Mouse (Mus musculus): ENCODE results near the gene Lmbr1l.
"Not testable (repeated sequence)": the region's sequence is repeated elsewhere in the genome, so short reads cannot be mapped to it uniquely, and the experiment has no call there.

Lmbr1l gene

GRCm38 (mm10) chr15:98934217-98934839 lies 16.3 kb upstream of the Lmbr1l start, which contains the start of gene Tuba1b:
Tuba1b (minus strand) TSS chr15:98934565.
- peak; percentile 93 for DNase-seq (ENCODE audit: low spot score)

GRCm38 (mm10) chr15:98933833-98934216 lies 15.8 kb upstream of the Lmbr1l start:
- DNase-seq (ENCODE audit: low spot score) = peak; percentile 95

DNA sequence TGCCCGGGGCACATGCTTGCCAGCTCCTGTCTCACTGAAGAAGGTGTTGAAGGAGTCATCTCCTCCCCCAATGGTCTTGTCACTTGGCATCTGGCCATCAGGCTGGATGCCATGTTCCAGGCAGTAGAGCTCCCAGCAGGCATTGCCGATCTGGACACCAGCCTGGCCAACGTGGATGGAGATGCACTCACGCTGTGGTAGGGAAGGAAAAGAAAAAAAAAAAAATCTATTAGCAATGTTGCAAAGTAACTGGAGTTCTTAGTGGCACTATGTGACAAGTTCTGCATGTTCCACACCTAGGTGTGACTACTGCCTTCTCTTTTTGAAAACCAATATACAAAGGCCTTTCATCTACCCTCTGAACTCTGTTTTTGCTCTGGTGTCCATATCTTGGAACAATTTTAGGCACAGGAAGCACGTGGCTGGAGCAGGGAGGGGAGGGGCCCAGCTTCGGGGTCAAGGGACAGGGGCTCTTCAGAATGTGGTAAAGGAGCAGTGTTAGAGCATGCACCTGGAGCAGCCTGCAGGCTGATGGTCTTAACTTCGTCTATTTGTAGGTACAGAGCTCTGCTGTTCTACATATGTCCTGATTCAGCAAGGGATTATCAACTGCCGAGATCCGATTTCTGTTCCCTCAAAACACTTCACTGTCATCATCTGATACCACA lies 15.1 kb upstream of the Lmbr1l start:
- not testable (repeated sequence) for DNase-seq (ENCODE audit: low spot score)

DNA sequence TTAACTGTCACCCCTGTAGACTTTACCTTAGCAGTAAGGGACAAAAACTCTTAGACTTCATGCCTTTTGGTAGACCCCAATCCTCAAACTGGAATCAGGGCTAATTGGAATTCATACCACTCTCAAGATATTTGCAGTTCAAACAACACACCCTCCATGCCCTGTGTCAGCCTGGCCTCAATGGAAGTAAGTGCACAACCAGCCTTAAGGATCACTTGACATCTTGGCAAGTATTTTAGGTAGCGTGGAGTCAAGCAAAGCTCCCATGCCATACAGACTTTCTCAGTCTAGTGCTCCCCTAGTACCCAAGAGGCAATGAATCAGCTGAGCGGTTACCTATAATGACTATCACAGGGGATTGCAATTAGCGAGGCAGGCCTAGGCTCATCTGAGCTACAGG lies 13.0 kb upstream of the Lmbr1l start:
- DNase-seq (ENCODE audit: low spot score) = peak; percentile 64

- no peak for DNase-seq (ENCODE audit: low spot score)
Measured at GRCm38 (mm10) chr15:98930017-98930734, 12.1 kb upstream of the Lmbr1l start.

DNA sequence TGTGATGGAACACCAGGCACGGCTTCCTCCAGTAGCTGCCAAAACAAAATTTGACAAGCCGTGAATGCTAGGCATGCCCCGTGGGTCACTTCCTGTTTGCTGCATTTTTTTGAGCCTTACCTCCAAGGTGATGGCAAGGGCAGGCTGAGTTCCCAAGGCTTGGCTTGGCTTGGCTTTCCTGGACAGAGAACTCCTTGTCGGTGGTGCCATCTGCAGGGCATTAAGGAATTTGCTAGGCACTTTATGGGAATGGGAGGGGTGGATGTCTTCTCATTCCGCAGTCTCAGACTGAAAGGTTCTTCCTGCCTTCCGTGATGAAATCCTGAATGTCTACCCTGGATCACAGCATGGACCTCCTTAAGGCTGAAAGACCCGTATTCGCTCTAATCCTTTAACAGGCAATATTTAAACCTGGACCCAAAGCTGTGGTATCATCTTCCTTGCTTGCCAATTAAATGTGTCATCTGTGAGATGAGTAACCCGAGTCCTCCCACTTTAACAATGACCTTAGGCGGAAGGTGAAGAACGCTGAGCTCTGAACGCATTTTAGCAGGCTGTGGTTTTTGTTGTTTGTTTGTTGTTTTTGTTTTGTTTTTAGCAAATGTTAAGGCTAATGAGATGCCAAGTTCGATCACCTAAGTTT lies 10.7 kb upstream of the Lmbr1l start:
- peak; percentile 87 for DNase-seq (ENCODE audit: low spot score)

DNA sequence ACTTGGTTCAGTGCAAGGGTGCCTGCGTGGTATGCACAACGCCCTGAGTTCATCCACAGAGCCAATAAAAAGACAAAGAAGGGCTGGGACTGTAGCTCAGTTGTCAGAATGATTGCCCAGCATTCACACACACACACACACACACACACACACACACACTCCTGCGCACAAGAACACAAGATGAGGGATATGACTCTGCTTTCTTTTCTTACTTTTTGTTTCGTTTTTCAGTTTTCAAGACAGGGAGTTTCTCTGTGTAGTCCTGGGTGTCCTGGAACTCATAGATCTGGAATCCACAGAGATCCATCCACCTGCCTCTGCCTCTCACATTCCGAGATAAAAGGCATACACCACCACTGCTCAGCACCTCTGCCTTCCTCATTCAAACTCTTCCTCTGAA lies 9.5 kb upstream of the Lmbr1l start:
- no peak for DNase-seq (ENCODE audit: low spot score)

GRCm38 (mm10) chr15:98924682-98925081 lies 6.7 kb upstream of the Lmbr1l start:
- DNase-seq (ENCODE audit: low spot score) = no peak

- DNase-seq (ENCODE audit: low spot score) = no peak
Measured at GRCm38 (mm10) chr15:98923031-98923537, 5.1 kb upstream of the Lmbr1l start.

DNA sequence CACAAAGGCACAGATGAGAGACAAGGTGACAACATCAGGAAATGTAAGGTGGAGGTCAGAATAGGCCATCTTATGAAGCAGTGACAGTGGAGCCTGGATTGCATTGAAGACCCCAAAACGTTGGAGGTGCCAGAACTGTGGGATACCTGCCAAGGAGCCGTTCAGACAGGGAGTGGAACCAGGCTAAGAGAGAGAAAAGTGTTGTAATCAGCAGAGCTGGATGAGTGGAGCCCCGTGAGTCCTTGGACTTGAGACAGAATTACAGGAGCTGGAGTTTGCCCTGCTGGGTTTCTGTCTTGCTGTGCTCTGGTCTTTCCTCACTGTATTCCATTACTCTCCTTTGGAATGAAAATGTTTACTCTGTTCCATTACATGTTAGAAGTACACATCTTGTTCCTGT lies 4.5 kb upstream of the Lmbr1l start:
- peak; percentile 21 for DNase-seq (ENCODE audit: low spot score)

DNA sequence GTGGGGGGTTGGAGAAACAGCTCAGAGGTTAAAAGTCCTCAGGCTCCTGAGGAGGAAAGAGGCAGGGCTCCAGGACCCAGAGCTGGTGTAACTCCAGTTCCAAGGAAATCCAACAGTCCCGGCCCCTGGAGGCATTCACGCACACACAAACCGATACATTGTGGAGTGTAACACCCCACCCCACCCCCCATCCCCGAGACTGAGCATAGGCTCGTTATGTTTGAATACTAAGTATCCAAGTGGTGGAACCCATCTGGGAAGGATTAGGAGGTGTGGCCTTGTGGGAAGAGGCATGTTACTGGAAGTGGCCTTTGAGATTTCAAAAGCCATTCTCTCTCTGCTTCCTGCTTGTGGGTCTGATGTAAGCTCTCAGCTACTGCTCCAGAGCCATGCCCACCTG lies 3.5 kb upstream of the Lmbr1l start:
- no peak for DNase-seq (ENCODE audit: low spot score)

GRCm38 (mm10) chr15:98918499-98918895 lies 466 bp upstream of the Lmbr1l start:
- DNase-seq (ENCODE audit: low spot score) = not testable (repeated sequence)

- no peak for DNase-seq (ENCODE audit: low spot score)
Measured at GRCm38 (mm10) chr15:98917091-98917490, 940 bp downstream of the Lmbr1l start.

DNA sequence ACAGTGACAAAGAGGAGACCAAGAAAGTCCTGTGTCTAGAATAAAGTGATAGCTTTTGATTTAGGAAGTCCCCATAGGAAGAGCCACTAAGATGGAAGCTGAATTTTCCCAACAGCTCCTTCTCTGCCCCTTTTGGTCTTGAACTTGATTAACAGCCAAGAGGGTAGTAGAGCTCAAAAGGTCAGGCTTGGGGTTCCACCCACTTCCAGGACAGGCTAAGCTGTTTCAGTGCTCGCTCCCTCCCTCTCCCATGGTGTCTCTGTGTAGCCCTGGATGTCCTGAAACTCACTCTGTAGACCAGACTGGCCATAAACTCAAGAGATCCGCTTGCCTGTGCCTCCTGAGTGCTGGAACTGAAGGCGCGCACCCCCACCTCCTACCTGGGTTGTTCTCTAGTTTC lies 2.0 kb downstream of the Lmbr1l start:
- no peak for DNase-seq (ENCODE audit: low spot score)

DNA sequence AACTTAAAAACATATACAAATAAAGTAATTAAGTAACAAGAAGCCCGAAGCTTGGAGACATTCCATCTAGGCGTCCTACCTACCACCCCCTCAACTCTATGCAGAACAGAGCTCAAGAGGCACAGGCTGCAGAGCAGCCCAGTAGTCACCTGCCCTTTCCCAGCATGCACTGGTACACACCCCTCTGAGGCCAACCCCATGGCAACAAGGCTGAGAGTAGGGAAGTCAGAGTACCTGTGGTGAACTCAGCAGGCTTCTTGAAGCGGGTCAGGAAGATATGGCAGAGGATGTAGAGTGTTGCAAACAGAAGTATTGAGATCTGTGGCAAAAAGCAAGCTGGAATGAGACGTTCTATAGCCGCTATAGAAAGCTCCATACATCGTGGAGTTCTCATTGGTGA lies 3.1 kb downstream of the Lmbr1l start:
- no peak for DNase-seq (ENCODE audit: low spot score)

- DNase-seq (ENCODE audit: low spot score) = no peak
Measured at GRCm38 (mm10) chr15:98904692-98905091, 13.3 kb downstream of the Lmbr1l start.

DNA sequence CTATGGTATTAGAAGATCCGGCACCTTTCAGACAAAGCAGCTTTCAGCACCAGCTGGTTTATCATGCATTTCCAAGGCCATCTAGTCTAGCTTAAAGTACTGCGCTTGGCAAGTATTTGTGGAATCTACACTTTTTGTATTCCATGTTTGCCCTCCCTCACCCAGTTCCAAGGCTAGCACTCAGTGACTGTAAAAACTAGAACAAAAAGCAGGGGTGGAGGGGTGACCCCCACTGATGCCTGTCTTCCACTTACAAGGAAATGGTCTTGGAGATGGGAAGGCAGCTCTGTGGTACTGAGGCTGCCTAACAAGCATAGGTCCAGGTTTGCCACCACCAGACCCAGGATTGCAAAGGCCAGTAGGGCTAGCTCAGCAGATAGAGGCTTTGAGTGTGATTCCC lies 15.4 kb downstream of the Lmbr1l start:
- DNase-seq (ENCODE audit: low spot score) = no peak

DNA sequence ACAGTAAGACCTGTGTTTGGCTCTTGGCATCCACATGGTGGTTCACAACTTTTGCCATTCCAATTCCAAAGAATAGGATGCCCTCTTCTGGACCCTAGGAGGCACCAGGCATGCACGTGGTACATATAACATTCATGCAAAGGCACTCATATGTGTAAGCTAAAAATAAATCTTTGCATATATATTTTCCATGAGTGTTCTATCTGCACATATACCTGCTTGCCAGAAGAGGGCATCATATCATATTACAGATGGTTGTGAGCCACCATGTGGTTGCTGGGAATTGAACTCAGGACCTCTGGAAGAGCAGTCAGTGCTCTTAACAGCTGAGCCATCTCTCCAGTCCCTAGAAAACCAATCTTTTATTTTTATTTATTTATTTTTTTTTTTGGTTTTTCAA lies 16.5 kb downstream of the Lmbr1l start:
- DNase-seq (ENCODE audit: low spot score) = no peak

DNA sequence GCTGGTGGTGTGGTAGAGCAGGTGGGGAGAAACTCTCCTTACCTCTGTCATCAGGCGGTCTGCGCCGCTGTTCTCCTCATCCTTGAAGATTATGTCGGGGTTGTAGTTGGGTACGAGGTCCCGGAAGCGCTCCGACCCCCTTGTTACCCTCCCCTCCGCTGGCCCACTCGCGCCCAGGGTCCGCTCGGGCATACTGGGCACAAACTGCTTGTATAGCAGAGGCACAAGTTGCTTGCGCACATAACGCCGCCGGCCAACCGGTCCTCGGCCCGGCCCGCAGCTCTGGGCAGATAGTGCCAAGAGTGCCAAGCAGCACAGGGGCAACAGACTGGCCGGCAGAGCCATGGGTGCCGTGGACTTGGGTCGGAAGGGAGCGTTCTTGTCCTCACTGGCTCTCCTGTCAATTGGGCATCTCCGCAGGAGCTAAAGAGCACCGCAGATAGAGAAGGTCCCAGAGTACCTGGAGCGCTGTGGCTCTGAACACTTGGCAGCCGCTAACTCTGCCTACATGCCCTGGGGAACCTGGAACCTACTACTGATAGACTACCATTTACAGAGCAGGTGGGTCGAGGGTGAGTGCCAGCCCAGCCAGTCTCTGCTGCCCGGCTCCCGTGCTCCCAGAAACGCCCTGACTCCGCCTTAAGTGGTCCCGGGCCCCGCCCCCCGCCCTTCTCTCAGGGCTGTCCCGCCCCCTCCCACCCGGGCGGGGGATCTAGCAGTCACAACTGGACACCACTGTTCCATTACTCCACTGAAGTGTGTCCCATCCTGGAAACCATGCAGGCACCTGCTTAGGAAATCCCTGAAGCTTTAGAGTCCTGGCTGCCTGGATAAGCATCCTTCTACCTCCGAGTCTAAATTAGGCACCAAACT lies 19.9 kb downstream of the Lmbr1l start, which contains the start of gene Dhh:
Dhh (minus strand) TSS at position 613 of the 873 bp plus-strand sequence.
- DNase-seq (ENCODE audit: low spot score) = no peak

DNA sequence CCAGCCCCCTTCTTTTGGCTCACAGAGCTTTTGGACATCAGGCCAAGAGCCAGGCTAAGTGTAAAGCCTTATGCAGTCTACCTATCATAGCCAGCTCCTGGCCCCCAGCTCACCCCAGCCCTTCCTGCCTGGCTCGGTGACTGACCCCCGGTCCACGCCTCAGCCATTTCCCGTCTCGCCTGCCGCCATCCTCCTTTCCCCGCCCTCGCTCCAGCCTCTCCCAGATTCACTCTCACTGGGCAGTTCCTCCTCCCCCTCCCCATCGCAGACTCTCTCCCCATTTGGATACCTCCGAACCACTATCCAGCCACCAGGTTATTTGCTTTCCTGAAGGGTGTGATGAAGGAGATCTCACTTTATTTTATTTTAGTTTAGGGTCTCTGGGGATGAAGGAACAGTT lies 20.5 kb downstream of the Lmbr1l start:
- DNase-seq (ENCODE audit: low spot score) = peak; percentile 41

Data from lung, postnatal 25 days (tissue).